Mouse (Mus musculus): Measurements from ENCODE around the gene Cacnb1.

The Cacnb1 gene

GRCm38 (mm10) chr11:98037871-98038270 lies 15.0 kb upstream of the Cacnb1 start:
- DNase-seq, result no peak

- DNase-seq, result peak; percentile 95
Observed at GRCm38 (mm10) chr11:98035977-98036377, 13.1 kb upstream of the Cacnb1 start.

- DNase-seq, result no peak
Observed at GRCm38 (mm10) chr11:98034840-98035239, 12.0 kb upstream of the Cacnb1 start.

- no peak for DNase-seq
Observed at GRCm38 (mm10) chr11:98034061-98034460, 11.2 kb upstream of the Cacnb1 start.

- DNase-seq, result no peak
Observed at GRCm38 (mm10) chr11:98031443-98031770, 8.6 kb upstream of the Cacnb1 start.

GRCm38 (mm10) chr11:98030701-98031442 lies 8.0 kb upstream of the Cacnb1 start:
- DNase-seq, result no peak

GRCm38 (mm10) chr11:98027785-98028184 lies 5.0 kb upstream of the Cacnb1 start:
- DNase-seq, result no peak

GRCm38 (mm10) chr11:98027297-98027688 lies 4.5 kb upstream of the Cacnb1 start:
- no peak for DNase-seq

GRCm38 (mm10) chr11:98026570-98027296 lies 3.9 kb upstream of the Cacnb1 start, which contains the start of gene Rpl19:
Rpl19 (plus strand) TSS chr11:98026710.
- DNase-seq, result peak; percentile 99

- no peak for DNase-seq
Observed at GRCm38 (mm10) chr11:98026248-98026569, 3.4 kb upstream of the Cacnb1 start.

- no peak for DNase-seq
Observed at GRCm38 (mm10) chr11:98024516-98024915, 1.7 kb upstream of the Cacnb1 start.

GRCm38 (mm10) chr11:98022253-98022554 lies 630 bp downstream of the Cacnb1 start:
- no peak for DNase-seq

- DNase-seq, result peak; percentile 95
Observed at GRCm38 (mm10) chr11:98021565-98022252, 1.1 kb downstream of the Cacnb1 start.

- DNase-seq, result no peak
Observed at GRCm38 (mm10) chr11:98021118-98021517, 1.7 kb downstream of the Cacnb1 start.

- no peak for DNase-seq
Observed at GRCm38 (mm10) chr11:98020710-98021109, 2.1 kb downstream of the Cacnb1 start.

- DNase-seq, result no peak
Observed at GRCm38 (mm10) chr11:98019883-98020610, 2.8 kb downstream of the Cacnb1 start.

GRCm38 (mm10) chr11:98018858-98019641 lies 3.8 kb downstream of the Cacnb1 start:
- DNase-seq, result peak; percentile 92

- no peak for DNase-seq
Observed at GRCm38 (mm10) chr11:98018222-98018621, 4.6 kb downstream of the Cacnb1 start.

- DNase-seq, result no peak
Observed at GRCm38 (mm10) chr11:98016824-98017223, 6.0 kb downstream of the Cacnb1 start.

GRCm38 (mm10) chr11:98016177-98016576 lies 6.7 kb downstream of the Cacnb1 start:
- no peak for DNase-seq

- no peak for DNase-seq
Observed at GRCm38 (mm10) chr11:98012831-98013230, 10.0 kb downstream of the Cacnb1 start.

- DNase-seq, result no peak
Observed at GRCm38 (mm10) chr11:98011716-98012115, 11.1 kb downstream of the Cacnb1 start.

- DNase-seq, result no peak
Observed at GRCm38 (mm10) chr11:98008087-98008486, 14.7 kb downstream of the Cacnb1 start.

Data from heart, adult 11 months (tissue).